Mouse (Mus musculus): ENCODE measurements around the gene Spata7.

DNA sequence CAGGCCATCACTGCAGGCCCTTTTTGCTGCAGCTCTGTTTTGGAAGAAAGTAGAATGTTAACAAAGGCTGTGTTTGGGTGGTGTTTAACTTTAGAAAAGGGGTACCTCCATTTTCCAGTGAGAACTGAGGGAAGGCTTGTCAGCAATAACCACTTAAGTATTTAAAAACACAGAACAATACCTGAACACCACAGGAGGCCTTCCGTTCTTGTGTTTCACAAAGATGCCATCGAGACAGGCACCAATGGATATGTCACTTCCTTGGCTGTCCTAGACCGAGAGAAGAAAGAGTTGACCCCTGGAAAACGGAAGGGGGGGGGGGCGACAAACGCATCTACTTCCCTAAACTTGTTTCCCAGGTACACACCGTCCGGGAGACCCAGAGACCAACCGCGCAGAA is 76.0 kb downstream of the Spata7 start:
- no peak for TF ChIP-seq CTCF (IDR thresholded peaks at IDR 0.05; ENCODE audit: low read depth)
- no peak for TF ChIP-seq EP300 (IDR thresholded peaks at IDR 0.05; ENCODE audit: low read depth)
